Mouse (Mus musculus) myocyte (in vitro differentiated cells): Measurements from ENCODE around the gene Odf4. TPM values are rescaled to one million over a fixed set of nuclear protein-coding genes. Genes with fewer than 3 reads are reported as not detected.
A peak's percentile ranks its signal among the peaks of the same experiment; 100 is the strongest.

Source experiments
- H3K27me3 ChIP-seq: one replicate; pipeline ENCODE4 v1.6.1; 2011; ENCODE audit not compliant: control insufficient read depth, insufficient read depth, insufficient read length
- H3K36me3 ChIP-seq: one replicate; pipeline ENCODE4 v1.6.1; 2011; ENCODE audit not compliant: control insufficient read depth, insufficient read depth
- H3K4me2 ChIP-seq: one replicate; pipeline ENCODE4 v1.6.1; 2011; ENCODE audit warnings: low read depth, control low read depth
- H3K4me3 ChIP-seq: one replicate; pipeline ENCODE4 v1.5.1; 2011; ENCODE audit warnings: mild to moderate bottlenecking, control low read depth, moderate library complexity
- H3K79me2 ChIP-seq: one replicate; pipeline ENCODE4 v1.6.1; 2011; ENCODE audit not compliant: control insufficient read depth, insufficient read depth
- H3ac ChIP-seq: one replicate; pipeline ENCODE4 v1.6.1; 2011; ENCODE audit not compliant: control insufficient read depth, insufficient read length
- CEBPB ChIP-seq: IDR thresholded peaks from 2 replicates; pipeline ENCODE4 v1.6.1; 2011; ENCODE audit warnings: mild to moderate bottlenecking, moderate library complexity; ENCODE audit not compliant: poor library complexity, insufficient read depth, severe bottlenecking
- E2F4 ChIP-seq: IDR thresholded peaks from one replicate; pipeline ENCODE4 v1.6.1; 2011; ENCODE audit warnings: mild to moderate bottlenecking, control low read depth, moderate library complexity; ENCODE audit not compliant: insufficient read depth
- MAX ChIP-seq: IDR thresholded peaks from one replicate; pipeline ENCODE4 v1.6.1; 2011; ENCODE audit warnings: low read depth, mild to moderate bottlenecking, control low read depth
- MYOD1 ChIP-seq, 3 experiments: IDR thresholded peaks; one replicate each; pipeline ENCODE4 v1.6.1; 2011; ENCODE audit warnings: control low read depth in 2 of 3, low read depth in 2 of 3, mild to moderate bottlenecking in 2 of 3, moderate library complexity in 1 of 3; ENCODE audit not compliant: insufficient read length in 2 of 3, control insufficient read depth in 1 of 3
- MYOG ChIP-seq, 3 experiments: IDR thresholded peaks; one replicate each; pipeline ENCODE4 v1.6.1; 2011; ENCODE audit warnings: control low read depth in 2 of 3, low read depth in 2 of 3, mild to moderate bottlenecking in 2 of 3; ENCODE audit not compliant: insufficient read length in 2 of 3, control insufficient read depth in 1 of 3, insufficient read depth in 1 of 3
- POLR2A ChIP-seq: IDR thresholded peaks from one replicate; pipeline ENCODE4 v1.6.1; 2011; ENCODE audit warnings: low read depth, mild to moderate bottlenecking, control low read depth, moderate library complexity; ENCODE audit not compliant: insufficient read length
- POLR2AphosphoS2 ChIP-seq: IDR thresholded peaks from one replicate; pipeline ENCODE4 v1.6.1; 2011; ENCODE audit warnings: low read depth, control low read depth; ENCODE audit not compliant: insufficient read length
- REST ChIP-seq: IDR thresholded peaks from one replicate; pipeline ENCODE4 v1.6.1; 2011; ENCODE audit warnings: mild to moderate bottlenecking, control low read depth, moderate library complexity; ENCODE audit not compliant: insufficient read depth, insufficient read length
- SRF ChIP-seq: IDR thresholded peaks from one replicate; pipeline ENCODE4 v1.6.1; 2011; ENCODE audit warnings: low read depth; ENCODE audit not compliant: control insufficient read depth, insufficient read length
- TCF12 ChIP-seq: IDR thresholded peaks from one replicate; pipeline ENCODE4 v1.6.1; 2011; ENCODE audit warnings: mild to moderate bottlenecking, control low read depth; ENCODE audit not compliant: poor library complexity, insufficient read depth, severe bottlenecking
- TCF3 ChIP-seq: IDR thresholded peaks from one replicate; pipeline ENCODE4 v1.6.1; 2011; ENCODE audit warnings: low read depth, control low read depth; ENCODE audit not compliant: insufficient read length
- USF1 ChIP-seq: IDR thresholded peaks from one replicate; pipeline ENCODE4 v1.6.1; 2011; ENCODE audit warnings: low read depth, mild to moderate bottlenecking, control low read depth, moderate library complexity
- polyA plus RNA-seq: library from polyadenylated mRNA; unstranded; fragments of >200 nt; fragmentation: generic; extraction: Trizol; gene quantifications from one replicate; pipeline ENCODE4 v1.2.1, GENCODE M21; 2012; ENCODE audit warnings: missing spikeins

Gene Odf4
- polyA plus RNA-seq, 1 experiment: not detected

DNA sequence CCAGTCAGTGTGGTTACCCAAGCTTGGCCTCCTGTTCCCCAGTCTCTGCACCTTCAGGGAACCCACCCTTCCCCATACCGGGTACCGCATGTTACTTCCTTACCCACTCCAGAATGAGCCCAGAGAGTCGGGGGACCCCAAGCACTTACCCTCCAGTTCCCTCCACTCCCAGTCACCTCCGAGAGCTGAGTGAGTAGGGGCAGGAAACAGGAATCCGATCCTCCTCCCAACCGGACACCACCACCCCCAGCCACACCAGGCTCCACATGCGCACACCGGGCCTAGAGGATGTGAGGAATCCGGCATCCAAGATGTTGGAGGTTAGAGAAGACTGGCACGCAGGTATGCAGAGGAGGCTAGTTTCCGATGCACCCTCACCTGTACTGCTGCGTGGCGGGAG is 29.8 kb upstream of the Odf4 start:
- Histone ChIP-seq H3K27me3 (no peaks in the 10 kb centered on the region), H3K36me3 (no peaks in the 10 kb centered on the region), H3K4me3 (no peak overlapping the region), H3K4me2 (no peak overlapping the region), H3ac (no peak overlapping the region), H3K79me2 (no peaks in the 10 kb centered on the region)
- TF ChIP-seq CEBPB (no peak), MYOD1 (IDR thresholded peaks at IDR 0.05; ENCODE audit: control insufficient read depth in 1 of 3, insufficient read length in 2 of 3, low read depth in 2 of 3) (no peak), E2F4 (no peak), MAX (no peak), POLR2A (no peak), REST (no peak), POLR2AphosphoS2 (no peak), USF1 (no peak)

DNA sequence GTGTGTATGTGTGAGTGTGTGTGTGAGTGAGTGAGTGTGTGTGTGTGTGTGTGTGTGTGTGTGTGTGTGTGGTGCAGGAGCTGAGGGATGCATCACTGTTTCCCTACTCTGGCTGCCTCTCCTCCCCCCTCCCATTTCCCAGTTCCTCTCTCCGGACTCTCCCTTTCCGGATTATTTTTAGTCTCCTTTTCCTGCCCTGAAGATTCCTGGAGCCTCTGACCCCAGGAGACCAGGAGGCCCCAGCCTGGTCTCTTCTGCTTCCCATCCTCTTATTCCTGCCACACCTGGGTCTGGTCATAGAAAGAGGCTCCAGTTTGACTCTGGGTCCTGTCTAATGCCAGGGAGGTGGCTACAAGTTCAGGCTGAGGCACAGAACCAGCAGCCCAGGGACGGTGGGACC is 29.2 kb upstream of the Odf4 start:
- H3K4me3 ChIP-seq: no peak overlapping the region
- H3K36me3 ChIP-seq: no peaks in the 10 kb centered on the region
- no peaks in the 10 kb centered on the region for H3K27me3 ChIP-seq
- no peaks in the 10 kb centered on the region for H3K79me2 ChIP-seq
- no peak for TF ChIP-seq USF1
- no peak for TF ChIP-seq SRF
- TF ChIP-seq E2F4: no peak
- no peak for TF ChIP-seq REST
- TF ChIP-seq MYOG (IDR thresholded peaks at IDR 0.05; ENCODE audit: control insufficient read depth in 1 of 3, insufficient read depth in 1 of 3, insufficient read length in 2 of 3, low read depth in 2 of 3): no peak
- TF ChIP-seq MYOD1 (IDR thresholded peaks at IDR 0.05; ENCODE audit: control insufficient read depth in 1 of 3, insufficient read length in 2 of 3, low read depth in 2 of 3): no peak
- TF ChIP-seq CEBPB: no peak
- no peak for TF ChIP-seq TCF3
- TF ChIP-seq MAX: no peak
- peak overlapping the region; percentile 18 for H3ac ChIP-seq
- no peak overlapping the region for H3K4me2 ChIP-seq

DNA sequence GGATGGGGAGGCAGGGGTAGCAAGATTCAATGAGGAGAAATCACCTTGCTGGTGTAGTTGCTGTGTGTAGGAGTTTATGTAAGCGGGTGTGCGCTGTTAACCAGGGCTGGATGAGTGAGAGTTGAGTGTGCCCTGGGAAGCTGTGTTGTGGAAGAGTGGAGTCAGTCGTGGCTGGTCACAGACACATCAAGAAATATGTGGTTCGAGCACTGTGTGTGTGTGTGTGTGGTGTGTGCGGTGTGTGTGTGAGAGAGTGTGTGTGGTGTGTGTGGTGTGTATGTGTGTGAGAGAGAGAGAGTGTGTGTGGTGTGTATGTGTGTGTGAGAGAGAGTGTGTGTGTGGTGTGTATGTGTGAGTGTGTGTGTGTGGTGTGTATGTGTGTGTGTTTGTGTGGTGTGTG is 28.6 kb upstream of the Odf4 start:
- TF ChIP-seq MYOD1 (IDR thresholded peaks at IDR 0.05; ENCODE audit: control insufficient read depth in 1 of 3, insufficient read length in 2 of 3, low read depth in 2 of 3): no peak
- no peak for TF ChIP-seq TCF12
- no peak for TF ChIP-seq MYOG (IDR thresholded peaks at IDR 0.05; ENCODE audit: control insufficient read depth in 1 of 3, insufficient read depth in 1 of 3, insufficient read length in 2 of 3, low read depth in 2 of 3)
- TF ChIP-seq SRF: no peak
- TF ChIP-seq E2F4: no peak
- TF ChIP-seq POLR2AphosphoS2: no peak
- TF ChIP-seq MAX: no peak
- TF ChIP-seq USF1: no peak
- no peak for TF ChIP-seq POLR2A
- TF ChIP-seq CEBPB: no peak
- Histone ChIP-seq H3K36me3 (no peaks in the 10 kb centered on the region), H3K79me2 (no peaks in the 10 kb centered on the region), H3K4me3 (no peak overlapping the region), H3K4me2 (no peak overlapping the region), H3K27me3 (no peaks in the 10 kb centered on the region), H3ac (peak overlapping the region; percentile 18)

DNA sequence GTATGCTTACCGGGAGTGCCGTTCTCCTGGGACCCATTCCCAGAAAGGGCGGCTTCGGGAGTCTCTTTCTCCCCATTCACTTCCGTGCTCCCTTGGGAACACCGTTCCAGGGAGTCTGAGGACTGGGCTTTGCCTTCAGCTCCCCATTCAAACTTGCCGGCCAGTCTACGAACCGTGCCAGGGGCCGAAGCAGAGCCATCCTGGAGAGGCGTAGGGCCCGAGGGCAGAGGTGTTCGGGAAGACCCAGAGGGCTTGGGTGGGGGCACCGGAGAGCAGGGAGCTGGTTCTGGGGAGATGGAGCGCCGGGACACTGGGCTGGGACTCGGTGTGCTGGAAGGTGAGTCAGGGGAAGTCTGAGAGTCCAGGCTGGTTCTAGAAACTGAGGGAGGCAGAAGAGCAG is 27.5 kb upstream of the Odf4 start:
- H3K4me3 ChIP-seq: peak overlapping the region; percentile 7
- H3K79me2 ChIP-seq: no peaks in the 10 kb centered on the region
- H3K27me3 ChIP-seq: no peaks in the 10 kb centered on the region
- H3K36me3 ChIP-seq: no peaks in the 10 kb centered on the region
- peak overlapping the region; percentile 39 for H3K4me2 ChIP-seq
- H3ac ChIP-seq: no peak overlapping the region
- TF ChIP-seq MYOG (IDR thresholded peaks at IDR 0.05; ENCODE audit: control insufficient read depth in 1 of 3, insufficient read depth in 1 of 3, insufficient read length in 2 of 3, low read depth in 2 of 3) (no peak), USF1 (no peak), POLR2AphosphoS2 (no peak), TCF12 (no peak), TCF3 (no peak), CEBPB (no peak), MAX (no peak)

DNA sequence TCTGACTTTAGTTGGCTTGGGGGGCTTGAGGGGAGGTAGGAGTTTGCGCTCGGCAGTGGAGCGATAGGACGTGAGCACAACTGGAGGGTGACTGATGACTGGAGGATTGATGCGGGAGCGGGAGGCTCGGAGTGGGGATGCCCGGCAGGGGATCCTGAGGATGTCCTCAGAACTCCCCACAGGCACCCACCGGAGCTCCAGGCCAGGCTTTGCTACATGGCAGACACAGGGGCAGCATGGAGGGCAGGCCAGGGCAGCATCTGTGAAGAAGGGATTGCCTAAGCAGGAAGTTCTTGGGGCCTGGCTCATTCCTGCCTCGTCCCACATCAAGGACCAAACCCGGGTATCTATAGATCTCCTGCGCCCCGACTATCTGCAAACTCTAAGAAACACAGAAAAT is 27.0 kb upstream of the Odf4 start:
- TF ChIP-seq POLR2AphosphoS2 (no peak), MAX (no peak), USF1 (no peak), TCF12 (no peak), MYOD1 (IDR thresholded peaks at IDR 0.05; ENCODE audit: control insufficient read depth in 1 of 3, insufficient read length in 2 of 3, low read depth in 2 of 3) (no peak), REST (no peak), TCF3 (no peak), MYOG (IDR thresholded peaks at IDR 0.05; ENCODE audit: control insufficient read depth in 1 of 3, insufficient read depth in 1 of 3, insufficient read length in 2 of 3, low read depth in 2 of 3) (no peak), POLR2A (no peak), SRF (no peak), E2F4 (no peak), CEBPB (no peak)
- Histone ChIP-seq H3K4me3 (no peak overlapping the region), H3K4me2 (peak overlapping the region; percentile 39), H3K36me3 (no peaks in the 10 kb centered on the region), H3ac (no peak overlapping the region), H3K79me2 (no peaks in the 10 kb centered on the region), H3K27me3 (no peaks in the 10 kb centered on the region)
